Mouse (Mus musculus): Measurements from ENCODE around the gene Rab10.

GRCm38 (mm10) chr12:3238361-3239051, 71.3 kb downstream of the Rab10 start:
- no peak for TF ChIP-seq CTCF (IDR thresholded peaks at IDR 0.05; ENCODE audit: extremely low read depth, insufficient read depth, insufficient read length, insufficient replicate concordance)
- TF ChIP-seq POLR2A (IDR thresholded peaks at IDR 0.05; ENCODE audit: low read depth, low read length): no peak

Measured in spleen, adult 2 months (tissue).